Mouse (Mus musculus) limb, embryonic 15.5 days (tissue): ENCODE results near the gene Emc10. TPM values are rescaled to one million over a fixed set of nuclear protein-coding genes. Genes with fewer than 3 reads are reported as not detected.

Experiments used
- ATAC-seq: fragments of 200-750 bp; cut with Nextera tagmentation; 2 replicates; pipeline ENCODE4 v1.8.0; 2017; ENCODE audit warnings: low read depth, moderate TSS enrichment; ENCODE audit not compliant: insufficient number of reproducible peaks, low FRiP score, low TSS enrichment
- H3K27ac ChIP-seq: fragments of 300-500 bp; sonication (generic); 2 replicates; pipeline ENCODE4 v1.5.1; 2015; ENCODE audit warnings: moderate library complexity, mild to moderate bottlenecking, inconsistent platforms
- H3K27me3 ChIP-seq: fragments of 300-500 bp; sonication (generic); 2 replicates; pipeline ENCODE4 v1.6.1; 2015; ENCODE audit warnings: inconsistent platforms
- H3K36me3 ChIP-seq: fragments of 300-500 bp; sonication (generic); 2 replicates; pipeline ENCODE4 v1.6.1; 2015; ENCODE audit warnings: inconsistent platforms
- H3K4me1 ChIP-seq: fragments of 300-500 bp; sonication (generic); 2 replicates; pipeline ENCODE4 v1.6.1; 2015; ENCODE audit warnings: inconsistent platforms
- H3K4me2 ChIP-seq: fragments of 300-500 bp; sonication (generic); 2 replicates; pipeline ENCODE4 v1.6.1; 2015; ENCODE audit warnings: mild to moderate bottlenecking, inconsistent platforms
- H3K4me3 ChIP-seq: fragments of 300-500 bp; sonication (generic); 2 replicates; pipeline ENCODE4 v1.5.1; 2015; ENCODE audit warnings: mild to moderate bottlenecking, inconsistent platforms
- H3K9ac ChIP-seq: fragments of 300-500 bp; sonication (generic); 2 replicates; pipeline ENCODE4 v1.6.1; 2015; ENCODE audit warnings: inconsistent platforms
- H3K9me3 ChIP-seq: fragments of 300-500 bp; sonication (generic); 2 replicates; pipeline ENCODE4 v1.6.1; 2016; ENCODE audit warnings: inconsistent platforms
- WGBS: fragments of 180-500 bp; shearing (Covaris S2); methylation state at CpG from one replicate; pipeline ENCODE4 v1.1.7; 2015; 5-methylcytosine and 5-hydroxymethylcytosine counted together
- polyA plus RNA-seq: library from polyadenylated mRNA; unstranded; fragments of >200 nt; fragmentation: Nextera tagmentation; extraction: Ambion mirVana; gene quantifications from 2 replicates; pipeline ENCODE4 v1.2.1, GENCODE M21; 2015

Gene Emc10
- polyA plus RNA-seq, 1 experiment from 2014 or later = 116 TPM

DNA sequence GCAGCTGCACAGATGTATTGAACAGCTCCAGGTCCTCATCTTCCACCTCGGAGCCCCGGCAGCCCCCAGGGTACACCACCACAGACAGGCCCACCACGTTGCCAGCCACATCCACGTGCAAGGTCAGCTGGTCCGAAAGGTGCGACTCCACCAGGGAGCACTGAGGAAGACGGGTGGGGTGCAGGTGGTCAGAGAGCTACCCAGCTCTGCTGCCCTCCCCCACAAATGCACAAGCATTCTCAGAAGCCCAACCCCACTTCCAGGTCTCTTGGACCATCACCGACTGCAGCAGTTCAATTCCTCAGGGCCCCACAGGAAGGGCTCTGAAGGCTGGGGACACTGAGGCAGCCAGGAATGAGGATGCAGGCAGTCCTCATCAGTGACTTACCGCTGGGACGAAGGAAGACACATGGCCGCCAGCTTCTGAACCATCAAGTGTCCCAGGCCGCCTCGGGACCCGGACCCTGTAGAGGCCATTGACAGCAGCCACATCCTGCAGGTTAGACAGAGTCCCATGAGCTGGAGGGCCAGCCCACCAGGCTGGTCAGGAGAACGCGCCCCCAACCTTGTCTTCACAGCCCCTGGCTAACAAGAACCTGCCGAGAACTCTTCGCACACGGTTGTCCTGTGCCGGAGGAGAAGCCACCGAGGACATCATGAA lies 4.0 kb downstream of the Emc10 start:
- Histone ChIP-seq H3K27ac (no peak overlapping the region), H3K9ac (no peak overlapping the region), H3K36me3 (peaks cover 57% of the 10 kb centered on the region), H3K4me1 (peaks cover 21% of the 10 kb centered on the region), H3K4me3 (no peak overlapping the region), H3K27me3 (no peaks in the 10 kb centered on the region), H3K9me3 (no peaks in the 10 kb centered on the region), H3K4me2 (no peak overlapping the region)
- WGBS = 91% methylated on average over 21 of the region's 21 CpGs
- no peak for ATAC-seq

DNA sequence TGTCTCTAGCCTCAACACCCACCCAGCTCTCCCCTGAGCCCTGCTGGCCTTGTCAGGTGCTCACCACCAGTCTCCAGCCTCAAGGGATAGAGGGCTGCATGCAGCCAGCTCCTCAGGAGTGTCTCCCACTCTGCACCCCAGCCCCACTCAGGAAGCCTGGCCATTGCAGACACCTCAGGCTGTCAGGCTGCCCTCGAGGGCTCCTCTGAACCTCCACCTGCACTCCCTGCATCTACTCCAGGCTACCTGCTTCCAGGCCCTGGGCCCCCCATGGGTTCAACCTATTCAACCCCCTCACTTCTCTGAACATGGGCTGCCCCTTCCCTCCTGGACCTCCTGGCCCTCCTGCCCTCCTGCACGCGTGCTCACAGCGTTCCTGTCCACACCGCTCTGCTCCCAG lies 4.9 kb downstream of the Emc10 start:
- peaks cover 60% of the 10 kb centered on the region for H3K36me3 ChIP-seq
- H3K4me2 ChIP-seq = no peak overlapping the region
- H3K9me3 ChIP-seq = no peaks in the 10 kb centered on the region
- no peak overlapping the region for H3K9ac ChIP-seq
- no peak overlapping the region for H3K27ac ChIP-seq
- H3K4me1 ChIP-seq = peaks cover 14% of the 10 kb centered on the region
- no peak overlapping the region for H3K4me3 ChIP-seq
- WGBS = 94% methylated on average over 5 of the region's 5 CpGs
- no peaks in the 10 kb centered on the region for H3K27me3 ChIP-seq
- no peak for ATAC-seq

DNA sequence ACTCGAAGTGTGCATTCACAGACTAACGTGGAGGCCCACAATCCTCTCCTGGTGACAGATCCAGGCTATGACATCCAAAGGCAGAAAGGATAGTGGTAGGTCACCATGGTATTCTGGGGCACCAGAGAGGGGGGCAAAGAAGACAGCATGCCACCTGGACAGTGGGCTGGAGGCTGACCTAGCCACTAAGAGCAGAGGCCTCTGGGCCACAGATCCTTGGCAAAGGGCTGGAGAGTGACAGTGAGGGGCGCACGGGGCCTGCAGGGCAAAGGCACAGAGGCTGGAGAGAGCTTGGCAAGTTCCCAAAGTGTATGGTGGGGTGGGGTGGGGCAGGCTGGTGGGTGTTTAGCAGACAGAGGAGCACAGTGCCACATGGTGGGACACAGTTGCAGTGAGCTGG lies 6.0 kb downstream of the Emc10 start:
- no peak overlapping the region for H3K27ac ChIP-seq
- no peak overlapping the region for H3K9ac ChIP-seq
- H3K4me1 ChIP-seq = peaks cover 8% of the 10 kb centered on the region
- WGBS = 91% methylated on average over 4 of the region's 4 CpGs
- H3K4me2 ChIP-seq = no peak overlapping the region
- no peak for ATAC-seq
- H3K9me3 ChIP-seq = no peaks in the 10 kb centered on the region
- H3K36me3 ChIP-seq = peaks cover 60% of the 10 kb centered on the region
- H3K4me3 ChIP-seq = no peak overlapping the region
- no peaks in the 10 kb centered on the region for H3K27me3 ChIP-seq

DNA sequence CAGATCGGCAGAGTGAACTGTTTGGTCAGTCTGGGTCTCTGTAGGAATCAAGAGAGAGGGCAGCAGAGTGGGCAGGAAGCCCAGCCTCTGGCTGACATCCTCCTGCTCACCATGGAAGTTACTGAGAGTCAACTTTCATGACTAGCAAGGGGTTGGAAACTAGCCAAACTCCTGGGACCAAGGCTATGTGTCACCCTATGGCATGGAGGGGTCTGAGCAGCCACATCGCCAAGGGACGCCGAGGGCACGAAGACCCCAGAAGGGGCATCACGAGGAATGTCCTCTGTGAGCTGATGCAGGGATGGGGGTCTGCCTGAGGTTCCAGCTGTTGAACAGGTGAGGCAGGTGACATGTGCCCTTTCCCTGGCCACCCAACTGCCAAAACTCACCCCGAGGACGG lies 7.8 kb downstream of the Emc10 start:
- WGBS = 90% methylated on average over 8 of the region's 8 CpGs
- no peak for ATAC-seq

DNA sequence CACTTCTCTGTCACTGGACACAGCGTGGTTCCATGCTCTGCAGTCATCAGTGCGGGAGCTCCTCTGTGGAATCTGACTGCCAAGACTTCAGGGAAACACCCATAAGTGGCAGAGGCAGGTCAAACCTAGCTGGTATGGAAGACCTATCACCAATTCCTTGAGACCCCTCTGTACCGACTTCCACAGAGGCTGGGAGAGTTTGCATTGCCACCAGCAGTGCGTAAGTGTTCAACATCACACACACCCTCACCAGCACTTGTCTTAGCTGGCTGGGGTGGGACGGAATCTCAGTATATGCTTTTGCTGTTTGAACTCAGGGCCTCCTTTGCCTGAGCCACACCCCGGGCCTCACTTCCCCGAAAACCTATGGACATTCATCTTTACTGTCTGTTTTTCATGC lies 8.4 kb downstream of the Emc10 start:
- 88% methylated on average over 7 of the region's 7 CpGs for WGBS
- Histone ChIP-seq H3K36me3 (peaks cover 48% of the 10 kb centered on the region), H3K27ac (no peak overlapping the region), H3K9me3 (no peaks in the 10 kb centered on the region), H3K4me1 (no peaks in the 10 kb centered on the region), H3K4me3 (no peak overlapping the region), H3K4me2 (no peak overlapping the region), H3K27me3 (peaks cover 3% of the 10 kb centered on the region), H3K9ac (no peak overlapping the region)
- ATAC-seq = no peak

More for the DNA sequence above, 7.8 kb downstream of the Emc10 start:
- Histone ChIP-seq H3K9me3 (no peaks in the 10 kb centered on the region), H3K27ac (no peak overlapping the region), H3K4me2 (no peak overlapping the region), H3K36me3 (peaks cover 53% of the 10 kb centered on the region), H3K27me3 (no peaks in the 10 kb centered on the region), H3K4me3 (no peak overlapping the region), H3K9ac (no peak overlapping the region), H3K4me1 (no peaks in the 10 kb centered on the region)

DNA sequence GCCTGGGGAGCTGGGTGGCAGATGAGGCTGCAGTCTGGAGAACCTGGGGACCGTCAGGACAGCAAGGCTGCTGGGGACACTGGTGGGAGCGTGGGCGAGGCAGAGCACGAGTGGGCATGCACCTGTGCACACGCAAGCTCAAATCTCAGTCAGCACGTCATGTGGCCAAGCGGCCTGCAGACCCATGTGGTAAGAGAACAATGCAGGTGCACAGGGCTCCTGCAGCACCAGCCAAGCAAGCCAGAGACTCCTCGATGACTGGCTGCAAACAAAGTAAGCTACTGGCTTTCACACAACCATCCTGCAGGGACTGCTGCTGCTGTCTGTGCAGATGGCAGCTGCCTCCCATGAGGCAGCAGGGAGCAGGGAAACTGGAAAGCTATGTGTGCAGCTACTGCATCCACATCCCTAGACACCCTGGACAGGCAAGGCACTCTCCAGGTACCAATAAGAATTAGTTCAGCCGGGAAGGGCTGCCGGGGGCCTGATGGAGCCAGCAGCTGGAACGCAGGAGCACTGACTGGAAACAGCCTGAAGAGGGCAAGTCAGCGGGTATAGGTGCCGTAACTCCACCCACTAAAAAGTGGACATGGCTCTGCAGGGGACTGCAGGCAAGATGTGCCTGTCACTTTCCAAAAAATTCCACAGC lies 9.3 kb downstream of the Emc10 start:
- 64% methylated on average over 13 of the region's 13 CpGs for WGBS
- Histone ChIP-seq H3K4me1 (no peaks in the 10 kb centered on the region), H3K9ac (no peak overlapping the region), H3K27ac (no peak overlapping the region), H3K4me3 (no peak overlapping the region), H3K9me3 (no peaks in the 10 kb centered on the region), H3K27me3 (peaks cover 12% of the 10 kb centered on the region), H3K4me2 (no peak overlapping the region), H3K36me3 (peaks cover 39% of the 10 kb centered on the region)
- no peak for ATAC-seq

DNA sequence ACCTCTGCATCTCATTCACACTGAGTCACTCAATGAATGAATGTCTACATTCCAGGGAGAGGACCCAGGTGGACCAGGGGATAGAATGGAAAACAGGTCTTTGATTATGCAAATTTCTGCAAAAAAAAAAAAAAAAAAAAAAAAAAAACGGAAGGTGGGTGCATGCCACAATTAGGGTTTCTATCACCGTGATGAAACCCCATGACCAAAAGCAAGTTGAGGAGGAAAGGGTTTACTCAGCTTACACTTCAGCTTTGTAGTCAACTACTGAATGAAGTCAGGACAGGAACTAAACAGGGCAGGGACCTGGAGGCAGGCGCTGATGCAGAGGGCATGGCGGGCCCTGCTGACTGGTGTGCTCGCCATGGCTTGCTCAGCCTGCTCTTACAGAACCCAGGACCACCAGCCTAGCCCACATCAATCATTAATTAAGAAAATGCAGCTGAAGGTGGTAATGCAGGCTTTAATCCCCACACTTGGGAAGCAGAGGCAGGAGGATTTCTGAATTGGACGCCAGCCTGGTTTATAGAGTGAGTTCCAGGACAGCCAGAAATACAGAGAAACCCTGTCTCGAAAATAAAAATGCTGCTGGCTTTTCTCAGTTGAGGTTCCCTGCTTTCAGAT lies 10.6 kb downstream of the Emc10 start:
- WGBS = 76% methylated on average over 7 of the region's 7 CpGs

DNA sequence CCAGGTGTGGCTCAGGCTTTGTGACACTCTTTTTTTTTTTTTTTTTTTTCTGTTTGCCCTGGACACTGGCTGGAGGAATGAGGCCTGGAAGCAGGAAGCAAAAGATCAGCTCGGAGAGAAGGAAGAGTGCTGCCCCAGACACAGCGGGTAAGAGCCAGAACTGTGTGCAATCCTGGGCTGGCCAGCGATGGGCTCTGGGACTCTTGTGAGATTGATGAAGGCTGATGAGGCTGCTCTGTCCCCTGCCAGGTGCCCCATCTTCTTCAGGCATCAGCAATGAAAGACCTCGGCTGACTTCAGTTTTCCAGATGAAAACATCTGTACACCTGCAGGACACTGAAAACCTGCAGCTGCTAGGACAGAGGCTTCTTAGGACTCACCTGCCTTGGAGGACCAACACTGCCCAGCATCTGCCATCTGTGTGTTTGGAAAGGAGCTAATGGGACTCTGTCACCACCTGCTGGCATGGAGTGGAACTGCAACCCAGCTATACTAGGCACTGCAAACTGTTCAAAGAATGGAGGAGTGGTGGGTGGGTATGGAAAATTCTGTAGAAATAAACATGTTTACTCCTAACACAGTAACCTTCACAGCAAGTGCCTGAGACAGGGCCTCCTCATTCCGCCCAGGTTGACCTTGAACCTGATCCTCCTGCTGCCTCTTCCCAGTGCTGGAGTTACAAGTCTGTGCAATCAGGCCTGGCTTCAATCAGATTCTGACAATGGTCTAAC lies 11.3 kb downstream of the Emc10 start:
- 39% methylated on average over 5 of the region's 5 CpGs for WGBS
- peaks cover 18% of the 10 kb centered on the region for H3K27me3 ChIP-seq

More for the DNA sequence above, 10.6 kb downstream of the Emc10 start:
- Histone ChIP-seq H3K9ac (no peak overlapping the region), H3K9me3 (no peaks in the 10 kb centered on the region), H3K4me3 (no peak overlapping the region), H3K4me1 (no peaks in the 10 kb centered on the region), H3K27me3 (peaks cover 16% of the 10 kb centered on the region), H3K36me3 (peaks cover 26% of the 10 kb centered on the region), H3K27ac (no peak overlapping the region), H3K4me2 (no peak overlapping the region)
- ATAC-seq = no peak

DNA sequence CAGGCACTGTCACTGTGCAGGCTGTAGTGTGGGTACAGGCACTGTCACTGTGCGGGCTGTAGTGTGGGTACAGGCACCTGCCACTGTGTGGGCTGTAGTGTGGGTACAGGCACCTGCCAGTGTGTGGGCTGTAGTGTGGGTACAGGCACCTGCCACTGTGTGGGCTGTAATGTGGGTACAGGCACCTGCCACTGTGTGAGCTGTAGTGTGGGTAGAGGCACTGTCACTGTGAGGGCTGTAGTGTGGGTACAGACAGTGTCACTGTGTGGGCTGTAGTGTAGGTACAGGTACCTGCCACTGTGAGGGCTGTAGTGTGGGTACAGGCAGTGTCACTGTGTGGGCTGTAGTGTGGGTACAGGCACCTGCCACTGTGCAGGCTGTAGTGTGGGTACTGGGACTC lies 12.2 kb downstream of the Emc10 start:
- Histone ChIP-seq H3K4me3 (no peak overlapping the region), H3K4me2 (no peak overlapping the region), H3K36me3 (peaks cover 12% of the 10 kb centered on the region), H3K9ac (no peak overlapping the region), H3K27me3 (peaks cover 18% of the 10 kb centered on the region), H3K9me3 (no peaks in the 10 kb centered on the region), H3K4me1 (no peaks in the 10 kb centered on the region), H3K27ac (no peak overlapping the region)
- WGBS = 91% methylated on average over 1 of the region's 1 CpGs
- ATAC-seq = no peak

More for the DNA sequence above, 11.3 kb downstream of the Emc10 start:
- H3K4me3 ChIP-seq = no peak overlapping the region
- no peak overlapping the region for H3K27ac ChIP-seq
- H3K4me1 ChIP-seq = no peaks in the 10 kb centered on the region
- H3K9ac ChIP-seq = no peak overlapping the region
- H3K9me3 ChIP-seq = no peaks in the 10 kb centered on the region
- ATAC-seq = no peak
- peaks cover 19% of the 10 kb centered on the region for H3K36me3 ChIP-seq
- H3K4me2 ChIP-seq = no peak overlapping the region

DNA sequence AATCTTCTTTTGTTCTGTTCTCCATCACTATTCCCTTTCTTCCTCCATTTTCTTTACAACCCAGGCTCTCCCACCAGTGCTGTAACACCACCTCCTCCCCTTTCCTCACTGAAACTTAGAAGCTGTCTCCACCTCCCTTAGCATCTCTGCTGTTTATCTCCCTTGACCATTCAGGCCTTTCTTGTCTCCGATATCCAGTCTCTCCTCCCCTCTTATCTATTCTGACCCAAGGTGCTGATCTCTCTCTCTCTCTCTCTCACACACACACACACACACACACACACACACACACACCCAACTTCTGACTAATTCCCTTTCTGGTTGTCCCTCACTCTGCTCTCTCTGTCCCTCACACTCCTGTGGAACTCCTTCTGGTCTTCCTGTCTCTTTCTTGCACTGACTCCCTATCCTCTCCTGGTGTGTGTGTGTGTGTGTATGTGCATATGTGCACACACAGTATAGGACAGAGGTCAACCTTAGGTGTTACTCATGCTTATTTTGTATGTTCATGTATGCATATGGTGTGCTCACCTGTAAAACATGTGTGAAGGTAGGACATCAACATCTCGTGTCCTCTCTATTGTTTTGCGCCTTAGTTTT lies 13.4 kb downstream of the Emc10 start:
- ATAC-seq = no peak

DNA sequence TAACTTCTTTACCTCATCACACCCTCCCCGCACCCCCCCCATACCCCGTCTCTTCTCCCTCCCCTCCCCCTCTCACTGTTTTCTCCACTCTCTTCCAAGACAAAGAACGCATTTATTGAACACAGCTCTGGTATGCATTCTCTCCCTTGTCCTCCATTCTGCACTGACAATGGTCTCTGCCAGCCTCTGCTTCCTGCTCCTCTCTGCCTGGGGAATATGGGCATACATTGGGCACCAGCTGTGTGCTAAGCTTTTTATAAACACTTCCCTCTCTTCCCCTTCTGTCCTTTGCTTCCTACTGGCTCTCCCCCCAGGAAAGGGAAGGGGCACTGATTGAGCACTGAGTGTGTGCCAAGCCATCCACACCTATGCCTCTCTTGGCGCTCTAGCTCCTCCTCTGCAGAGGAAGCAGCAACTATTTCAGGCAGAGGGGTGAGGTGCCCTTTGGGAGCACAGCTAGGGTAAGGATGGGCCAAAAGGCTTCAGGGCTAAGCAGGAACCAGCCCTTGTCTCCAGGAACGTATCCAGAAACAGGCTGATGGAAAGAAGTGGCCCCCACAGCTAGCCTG lies 21.2 kb downstream of the Emc10 start:
- Histone ChIP-seq H3K4me2 (no peak overlapping the region), H3K27ac (no peak overlapping the region), H3K4me3 (no peak overlapping the region), H3K9ac (no peak overlapping the region), H3K9me3 (no peaks in the 10 kb centered on the region), H3K27me3 (peaks cover 19% of the 10 kb centered on the region), H3K4me1 (peaks cover 33% of the 10 kb centered on the region), H3K36me3 (peaks cover 3% of the 10 kb centered on the region; the same call in 1 of the 2 replicates)
- WGBS = 33% methylated on average over 5 of the region's 5 CpGs
- no peak for ATAC-seq

More for the DNA sequence above, 13.4 kb downstream of the Emc10 start:
- 69% methylated on average over 3 of the region's 3 CpGs for WGBS
- Histone ChIP-seq H3K27me3 (peaks cover 18% of the 10 kb centered on the region), H3K9ac (no peak overlapping the region), H3K4me2 (no peak overlapping the region), H3K4me1 (no peaks in the 10 kb centered on the region), H3K36me3 (0 out of 2 replicates have a peak, but pooled peaks cover 4% of the 10 kb centered on the region), H3K9me3 (no peaks in the 10 kb centered on the region), H3K4me3 (no peak overlapping the region), H3K27ac (no peak overlapping the region)
